Mouse (Mus musculus) hindbrain, embryonic 11.5 days (tissue): Measurements from ENCODE around the gene Aspa. TPM values are rescaled to one million over a fixed set of nuclear protein-coding genes. Genes with fewer than 3 reads are reported as not detected.

ENCODE experiments used
- ATAC-seq: fragments of 200-750 bp; cut with Nextera tagmentation; 2 replicates; pipeline ENCODE4 v1.8.0; 2017; ENCODE audit warnings: mild to moderate bottlenecking, moderate TSS enrichment, moderate library complexity; ENCODE audit not compliant: low FRiP score
- DNase-seq: peaks from one replicate; pipeline ENCODE4 v3.0.0-alpha.2; 2015; ENCODE audit warnings: low spot score
- H3K27ac ChIP-seq: fragments of 300-500 bp; sonication (generic); 2 replicates; pipeline ENCODE4 v1.5.1; 2014; ENCODE audit warnings: mild to moderate bottlenecking, low read depth, low read length
- H3K27me3 ChIP-seq: fragments of 300-500 bp; sonication (generic); 2 replicates; pipeline ENCODE4 v1.6.1; 2014; ENCODE audit warnings: mild to moderate bottlenecking, low read length, moderate library complexity, mixed read lengths; ENCODE audit not compliant: control insufficient read depth, insufficient read depth
- H3K36me3 ChIP-seq: fragments of 300-500 bp; sonication (generic); 2 replicates; pipeline ENCODE4 v1.6.1; 2014; ENCODE audit warnings: mild to moderate bottlenecking, low read length, moderate library complexity, mixed read lengths; ENCODE audit not compliant: control insufficient read depth, insufficient read depth
- H3K4me1 ChIP-seq: fragments of 300-500 bp; sonication (generic); replicated peaks from 2 replicates; pipeline ENCODE4 v1.6.1; 2014; ENCODE audit warnings: low read length, mixed read lengths; ENCODE audit not compliant: control insufficient read depth, insufficient read depth
- H3K4me2 ChIP-seq: fragments of 300-500 bp; sonication (generic); replicated peaks from 2 replicates; pipeline ENCODE4 v1.6.1; 2014; ENCODE audit warnings: mild to moderate bottlenecking, low read depth, low read length
- H3K4me3 ChIP-seq: fragments of 300-500 bp; sonication (generic); 2 replicates; pipeline ENCODE4 v1.5.1; 2014; ENCODE audit warnings: low read depth, low read length
- H3K9ac ChIP-seq: fragments of 300-500 bp; sonication (generic); 2 replicates; pipeline ENCODE4 v1.6.1; 2014; ENCODE audit warnings: low read depth, low read length
- H3K9me3 ChIP-seq: fragments of 300-500 bp; sonication (generic); 2 replicates; pipeline ENCODE4 v1.6.1; 2016; ENCODE audit warnings: low read length; ENCODE audit not compliant: control insufficient read depth
- WGBS: fragments of 180-500 bp; shearing (Covaris S2); extraction: QIAGEN DNeasy Blood & Tissue Kit; methylation state at CpG from one replicate; pipeline ENCODE4 v1.1.7; 2014; 5-methylcytosine and 5-hydroxymethylcytosine counted together
- polyA plus RNA-seq: library from polyadenylated mRNA; unstranded; fragments of >200 nt; fragmentation: Nextera tagmentation; extraction: Ambion mirVana; gene quantifications from 2 replicates; pipeline ENCODE4 v1.2.1, GENCODE M21; 2014

The Aspa gene
- polyA plus RNA-seq, 1 experiment from 2014 or later = 0.97 TPM

DNA sequence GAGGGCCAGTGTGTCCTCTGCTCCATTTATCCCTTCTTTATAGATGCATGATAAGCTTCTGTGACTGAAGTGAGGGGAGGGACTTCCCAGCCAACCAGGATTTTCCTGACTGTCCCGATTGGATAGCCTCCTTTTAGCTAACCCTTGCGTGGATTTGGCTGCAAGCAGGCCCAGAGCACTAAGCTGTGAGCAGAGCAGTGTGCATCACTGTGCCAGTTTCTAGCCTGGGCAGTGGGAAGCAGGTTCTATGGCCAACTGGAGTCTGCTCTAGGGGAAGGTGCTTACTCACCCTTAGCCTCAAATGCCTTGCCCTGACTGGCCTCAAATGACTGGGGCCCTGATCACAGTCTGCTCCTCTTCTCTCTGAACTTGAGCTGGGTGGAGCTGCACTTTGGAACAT, 54.6 kb downstream of the Aspa start:
- no peak overlapping the region for H3K9ac ChIP-seq
- no peak overlapping the region for H3K4me2 ChIP-seq
- DNase-seq = no peak
- no peaks in the 10 kb centered on the region for H3K9me3 ChIP-seq
- no peak overlapping the region for H3K27ac ChIP-seq
- H3K36me3 ChIP-seq = no peaks in the 10 kb centered on the region
- no peaks in the 10 kb centered on the region for H3K4me1 ChIP-seq
- no peak overlapping the region for H3K4me3 ChIP-seq
- no peak for ATAC-seq
- 39% methylated on average over 2 of the region's 2 CpGs for WGBS
- H3K27me3 ChIP-seq = no peaks in the 10 kb centered on the region

DNA sequence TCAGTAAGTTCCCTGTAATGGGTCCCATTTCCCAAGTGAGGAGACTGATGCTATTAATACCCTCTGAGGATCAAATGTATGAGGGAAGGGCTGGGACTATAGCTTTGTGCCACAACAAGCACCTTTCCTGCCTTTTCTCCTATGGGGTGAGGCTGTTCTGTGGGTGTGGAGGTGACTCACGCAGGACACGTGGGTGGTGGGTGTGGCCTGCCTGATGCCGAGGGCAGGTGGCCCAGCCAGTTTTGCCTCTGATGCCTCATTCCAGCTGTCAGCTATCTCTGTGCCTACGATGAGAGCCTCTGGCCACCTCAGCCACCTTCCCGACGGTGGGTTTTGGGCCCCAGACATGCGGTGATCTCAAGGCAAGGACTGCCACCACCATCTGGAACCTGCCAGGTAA, 62.1 kb downstream of the Aspa start, which contains the start of gene Trpv3:
Gene Trpv3 (plus strand): TSS at position 122 of the 400 bp plus-strand sequence.
- Histone ChIP-seq H3K9me3 (no peaks in the 10 kb centered on the region), H3K4me1 (no peaks in the 10 kb centered on the region), H3K27ac (no peak within 1 kb of the TSS), H3K4me3 (no peak within 1 kb of the TSS), H3K36me3 (no peaks in the 10 kb centered on the region), H3K27me3 (no peaks in the 10 kb centered on the region), H3K4me2 (no peak within 1 kb of the TSS), H3K9ac (no peak within 1 kb of the TSS)
- 91% methylated on average over 7 of the region's 7 CpGs for WGBS
- DNase-seq (no peak), ATAC-seq (no peak)

DNA sequence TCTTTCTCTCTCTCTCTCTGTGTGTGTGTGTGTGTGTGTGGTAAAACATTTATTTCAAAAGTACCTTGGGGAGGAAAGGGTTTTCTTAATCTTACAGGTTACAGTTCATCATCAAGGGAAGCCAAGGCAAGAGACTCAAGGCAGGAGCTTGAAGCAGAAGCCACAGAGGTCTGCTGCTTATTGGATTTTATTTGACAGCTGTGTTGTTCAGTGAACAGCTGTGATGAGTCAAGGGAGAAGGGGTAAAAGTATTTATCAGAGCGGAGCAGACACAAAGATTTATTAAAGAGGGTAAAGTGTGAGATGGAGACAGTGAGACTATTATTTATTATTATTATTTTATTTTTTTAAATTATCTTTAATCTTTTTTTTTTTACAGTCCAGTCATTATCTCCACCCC, 68.0 kb downstream of the Aspa start:
- no peaks in the 10 kb centered on the region for H3K27me3 ChIP-seq
- H3K4me1 ChIP-seq = no peaks in the 10 kb centered on the region
- no peak for ATAC-seq
- WGBS = 88% methylated on average over 1 of the region's 1 CpGs
- no peaks in the 10 kb centered on the region for H3K9me3 ChIP-seq
- DNase-seq = no peak
- no peak overlapping the region for H3K27ac ChIP-seq
- no peaks in the 10 kb centered on the region for H3K36me3 ChIP-seq
- H3K4me2 ChIP-seq = no peak overlapping the region
- H3K9ac ChIP-seq = no peak overlapping the region
- no peak overlapping the region for H3K4me3 ChIP-seq

DNA sequence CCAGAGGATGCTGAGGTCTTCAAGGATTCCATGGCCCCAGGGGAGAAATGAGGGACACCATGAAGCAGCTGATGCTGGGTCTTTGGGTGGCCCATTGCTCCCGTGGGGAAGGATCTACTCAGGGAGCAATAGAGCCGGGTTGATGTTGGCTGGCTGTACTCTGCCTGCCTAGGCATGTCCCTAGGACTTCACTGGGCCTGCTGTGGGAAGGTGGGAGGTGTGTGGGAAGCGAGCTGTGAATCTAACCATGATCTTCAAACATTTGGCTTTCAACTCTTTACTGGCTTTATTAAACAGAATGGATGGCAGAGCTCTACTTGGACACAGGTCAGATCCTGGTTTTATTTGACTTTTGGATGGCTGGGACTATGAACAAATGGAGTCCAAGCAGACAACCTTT, 68.9 kb downstream of the Aspa start:
- Histone ChIP-seq H3K27ac (no peak overlapping the region), H3K9ac (no peak overlapping the region), H3K4me1 (no peaks in the 10 kb centered on the region), H3K4me2 (no peak overlapping the region), H3K36me3 (no peaks in the 10 kb centered on the region), H3K9me3 (no peaks in the 10 kb centered on the region), H3K27me3 (no peaks in the 10 kb centered on the region), H3K4me3 (no peak overlapping the region)
- ATAC-seq = no peak
- 74% methylated on average over 3 of the region's 3 CpGs for WGBS
- DNase-seq = no peak

DNA sequence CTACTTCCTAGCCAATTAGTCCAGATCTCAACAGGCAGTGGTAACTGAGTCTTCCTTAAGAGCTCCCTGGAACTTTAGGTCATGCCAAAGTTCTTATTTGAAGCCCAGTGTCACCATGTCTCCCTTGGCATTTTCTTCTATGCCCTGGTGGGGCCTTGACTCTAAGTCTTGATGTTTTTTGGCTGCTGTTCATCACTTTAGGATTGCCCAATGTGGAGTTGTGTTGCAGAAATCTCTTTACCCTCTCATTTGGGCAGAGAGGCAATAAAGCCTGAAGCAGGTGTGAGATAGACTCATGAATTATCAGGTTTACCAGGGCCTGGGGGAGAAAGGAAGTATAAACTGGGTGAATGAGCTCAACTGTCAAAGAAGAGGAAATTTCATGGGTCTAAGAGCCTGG, 70.7 kb downstream of the Aspa start:
- H3K27ac ChIP-seq = no peak overlapping the region
- no peak overlapping the region for H3K4me3 ChIP-seq
- H3K9ac ChIP-seq = no peak overlapping the region
- H3K4me1 ChIP-seq = no peaks in the 10 kb centered on the region
- H3K9me3 ChIP-seq = no peaks in the 10 kb centered on the region
- H3K4me2 ChIP-seq = no peak overlapping the region
- DNase-seq (no peak), ATAC-seq (no peak)
- no peaks in the 10 kb centered on the region for H3K36me3 ChIP-seq
- no peaks in the 10 kb centered on the region for H3K27me3 ChIP-seq

DNA sequence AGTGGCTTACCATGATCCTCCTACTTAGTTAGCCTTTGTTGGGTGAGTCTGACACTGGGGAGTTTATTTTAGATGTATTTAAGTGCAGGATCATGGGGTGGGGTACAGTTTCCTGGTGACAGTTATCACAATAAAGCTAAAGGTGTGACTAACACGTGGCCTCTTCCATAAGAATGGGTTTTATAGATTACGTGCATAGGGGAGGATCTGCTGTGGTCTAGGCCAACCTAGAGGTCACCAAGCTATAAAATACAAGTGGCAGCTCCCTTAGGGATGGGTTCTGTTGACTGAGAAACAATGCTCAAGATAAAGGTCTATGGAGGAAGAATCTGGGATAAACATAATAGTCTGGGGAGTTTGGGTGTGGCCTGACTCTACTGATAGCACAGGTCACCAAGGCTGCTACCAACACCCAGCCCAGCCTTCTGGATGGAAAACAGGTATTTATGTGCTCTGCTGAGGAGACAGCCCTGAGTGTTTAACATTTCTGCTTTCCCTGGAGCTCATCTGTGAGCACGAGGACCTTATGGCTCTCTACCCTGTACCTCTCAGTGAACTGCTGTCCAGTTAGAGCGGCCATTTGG, 71.9 kb downstream of the Aspa start:
- Histone ChIP-seq H3K9me3 (no peaks in the 10 kb centered on the region), H3K4me2 (no peak overlapping the region), H3K27ac (no peak overlapping the region), H3K9ac (no peak overlapping the region), H3K36me3 (no peaks in the 10 kb centered on the region), H3K4me3 (no peak overlapping the region), H3K4me1 (no peaks in the 10 kb centered on the region), H3K27me3 (no peaks in the 10 kb centered on the region)
- no peak for ATAC-seq
- no peak for DNase-seq
- WGBS = 76% methylated on average over 4 of the region's 4 CpGs

Other genes starting within 250 kb of the Aspa start
- 0.15 and 0.20 TPM in 2 replicates for gene Itgae, start 239.0 kb downstream of the Aspa start, polyA plus RNA-seq
- 13.9 and 14.2 TPM in 2 replicates for gene Haspin, start 191.3 kb downstream of the Aspa start, polyA plus RNA-seq
- gene P2rx5, start 169.2 kb downstream of the Aspa start, polyA plus RNA-seq = 0.45 TPM in 2 replicates
- gene Emc6, start 152.6 kb downstream of the Aspa start, polyA plus RNA-seq = 132 and 134 TPM in 2 replicates
- gene Tax1bp3, start 152.5 kb downstream of the Aspa start, polyA plus RNA-seq = 221 and 223 TPM in 2 replicates
- 19.1 and 25.2 TPM in 2 replicates for gene Ctns, start 130.6 kb downstream of the Aspa start, polyA plus RNA-seq
- gene Shpk, start 130.1 kb downstream of the Aspa start, polyA plus RNA-seq = 0.99 and 1.2 TPM in 2 replicates
- gene Trpv1, start 95.3 kb downstream of the Aspa start, polyA plus RNA-seq = 0.13 TPM in 1 of 2 replicates, not detected in the other
- 0.03 TPM in 1 of 2 replicates, not detected in the other for gene Trpv3, start 62.2 kb downstream of the Aspa start, polyA plus RNA-seq
- not detected in 2 replicates for gene Gm49340, start 145 bp upstream of the Aspa start, polyA plus RNA-seq
- gene Spata22, start 145 bp upstream of the Aspa start, polyA plus RNA-seq = not detected in 2 replicates
- not detected in 2 replicates for gene Olfr20, start 21.2 kb upstream of the Aspa start, polyA plus RNA-seq
- gene Olfr376, start 41.6 kb upstream of the Aspa start, polyA plus RNA-seq = not detected in 2 replicates
- not detected in 2 replicates for gene Olfr1, start 70.0 kb upstream of the Aspa start, polyA plus RNA-seq
- gene Olfr378, start 98.9 kb upstream of the Aspa start, polyA plus RNA-seq = not detected in 2 replicates
- not detected in 2 replicates for gene Olfr380, start 127.9 kb upstream of the Aspa start, polyA plus RNA-seq
- gene Olfr381, start 162.0 kb upstream of the Aspa start, polyA plus RNA-seq = not detected in 2 replicates
- not detected in 2 replicates for gene Olfr382, start 187.6 kb upstream of the Aspa start, polyA plus RNA-seq